Mouse (Mus musculus): ENCODE measurements at regions not wholly inside any gene's neighbourhood (a gene's known extent, or its start where the extent isn't known, plus 50 kb on each side); places are given as distances from the start of the nearest gene placed in this dataset.

- TF ChIP-seq CTCF (conservative IDR thresholded peaks at IDR 0.05; ENCODE audit: low read length): no peak
- no peak for TF ChIP-seq NANOG (IDR thresholded peaks at IDR 0.05; ENCODE audit: borderline replicate concordance, low read length)
Observed at GRCm38 (mm10) chr1:56261708-56262107, 375.5 kb downstream of the Hsfy2 start.
